29 mouse cellular contexts compared by ENCODE assay signal in the genomic region with DNA sequence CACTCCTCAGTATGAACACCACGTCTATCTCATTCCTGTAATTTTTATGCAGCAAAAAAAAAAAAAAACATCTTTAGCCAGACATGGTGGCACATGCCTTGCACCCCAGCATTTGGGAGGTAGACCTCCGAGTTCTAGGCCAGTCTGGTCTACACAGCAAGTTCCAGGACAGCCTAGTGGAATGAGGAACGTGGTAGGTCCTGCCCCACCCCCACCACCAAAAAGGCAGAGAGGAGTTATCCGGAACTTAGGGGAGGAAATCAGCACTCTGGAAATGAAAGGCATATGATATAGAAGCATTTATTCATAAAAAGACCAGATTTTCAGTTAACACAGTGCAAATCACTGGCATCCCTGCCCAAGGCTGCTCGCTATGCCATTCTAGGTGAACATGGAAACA. TPM values are rescaled to one million over a fixed set of nuclear protein-coding genes. Genes with fewer than 3 reads are reported as not detected.
DNase-seq lines count a peak whose midpoint lies in the region; ATAC-seq and TF ChIP-seq lines count a peak whose summit lies in the region.
"Had no signal": no experiment of that assay in that cellular context is flagged by ENCODE, and none has a peak within 500 bp of the region (broad histone marks: within the 10 kb centered on the region; RNA-seq: fewer than 3 reads in every experiment).

No protein-coding gene starts in this region.

- no peak overlapping the region for H3K9ac ChIP-seq in liver, embryonic 13.5 days
- H3K9ac ChIP-seq: embryonic facial prominence, embryonic 13.5 days; forebrain, postnatal 0 days; hindbrain, embryonic 13.5 days; limb, embryonic 12.5 days; liver, embryonic 14.5 days; lung, embryonic 15.5 days; stomach, embryonic 15.5 days had no signal

- no peak for ATAC-seq in liver, embryonic 13.5 days (ENCODE audit: low read depth)
- ATAC-seq in granulocyte monocyte progenitor cell, adult 5-6 weeks (replicated peaks; ENCODE audit: poor library complexity, severe bottlenecking) = peak; percentile 40
- ATAC-seq: CD4-positive, CD25-positive, alpha-beta regulatory T cell, adult 4 months; forebrain, postnatal 0 days; intestine, embryonic 16.5 days had no signal

- peaks cover 16% of the 10 kb centered on the region for H3K36me3 ChIP-seq in liver, embryonic 13.5 days
- H3K36me3 ChIP-seq in megakaryocyte, embryonic 14.5 days (replicated peaks; ENCODE audit: low read length) = peaks cover 83% of the 10 kb centered on the region
- no peaks in the 10 kb centered on the region for H3K36me3 ChIP-seq in kidney, adult 2 months (ENCODE audit: control insufficient read depth, insufficient read depth, low read length)
- H3K36me3 ChIP-seq: forebrain, embryonic 10.5 days; limb, embryonic 12.5 days; lung, embryonic 15.5 days; midbrain, embryonic 10.5 days; stomach, embryonic 15.5 days had no signal

- peaks cover 45% of the 10 kb centered on the region for H3K4me1 ChIP-seq in liver, embryonic 13.5 days (replicated peaks)
- peaks cover 12% of the 10 kb centered on the region for H3K4me1 ChIP-seq in bone marrow, adult 2 months (ENCODE audit: control insufficient read depth, insufficient read depth, low read length)
- peaks cover 90% of the 10 kb centered on the region for H3K4me1 ChIP-seq in megakaryocyte, embryonic 14.5 days
- H3K4me1 ChIP-seq in kidney, adult 2 months (ENCODE audit: control insufficient read depth, insufficient read depth, low read length) = no peaks in the 10 kb centered on the region
- H3K4me1 ChIP-seq: lung, embryonic 15.5 days; stomach, embryonic 15.5 days had no signal

- H3K27me3 ChIP-seq in liver, embryonic 13.5 days = no peaks in the 10 kb centered on the region
- no peaks in the 10 kb centered on the region for H3K27me3 ChIP-seq in megakaryocyte, embryonic 14.5 days (replicated peaks)
- H3K27me3 ChIP-seq in kidney, adult 2 months (replicated peaks; ENCODE audit: control insufficient read depth, insufficient read depth, low read length) = no peaks in the 10 kb centered on the region
- H3K27me3 ChIP-seq: embryonic facial prominence, embryonic 13.5 days; hindbrain, embryonic 13.5 days; limb, embryonic 12.5 days; lung, embryonic 15.5 days; stomach, embryonic 15.5 days had no signal

- H3K4me3 ChIP-seq in liver, embryonic 13.5 days (replicated peaks) = no peak overlapping the region
- H3K4me3 ChIP-seq in bone marrow, adult 2 months (replicated peaks; ENCODE audit: control insufficient read depth, low read depth, low read length) = no peak overlapping the region
- H3K4me3 ChIP-seq in megakaryocyte, embryonic 14.5 days (replicated peaks) = peak overlapping the region; percentile 73
- no peak overlapping the region for H3K4me3 ChIP-seq in kidney, adult 2 months (ENCODE audit: insufficient read depth, low read depth, low read length)
- H3K4me3 ChIP-seq: embryonic facial prominence, embryonic 13.5 days; forebrain, embryonic 10.5 days; hindbrain, embryonic 13.5 days; left cerebral cortex, adult 2 months; limb, embryonic 12.5 days; lung, embryonic 15.5 days; midbrain, embryonic 10.5 days; stomach, embryonic 15.5 days had no signal

- WGBS in liver, embryonic 13.5 days (ENCODE audit: insufficient replicate concordance) = 50% methylated on average over 5 of the region's 5 CpGs
- WGBS in bone marrow, adult 2 months = 24% methylated on average over 5 of the region's 5 CpGs
- 75% methylated on average over 5 of the region's 5 CpGs for whole genome bisulfite sequencing in kidney, adult 2 months

- no peak for TF ChIP-seq CTCF in bone marrow, adult 2 months (IDR thresholded peaks at IDR 0.05; ENCODE audit: control insufficient read depth, insufficient read depth, low read length)
- no peak for TF ChIP-seq CTCF in kidney, adult 2 months (conservative IDR thresholded peaks at IDR 0.05; ENCODE audit: insufficient read depth, insufficient read length, low read depth, low read length)

- no peak for DNase-seq in liver, embryonic 13.5 days
- DNase-seq in liver (no peak), adipocyte (ENCODE audit: low spot score) (no peak)
- no peak for DNase-seq in kidney, adult 2 months
- no peak for DNase-seq in retina, postnatal 1 day
- DNase-seq: adrenal gland, adult 2 months; adrenal gland, postnatal 36 days; cerebellum, adult 11 months; cerebellum, adult 9-11 months; forebrain, postnatal 0 days; heart, postnatal 4 days; kidney, adult 9 months; kidney, postnatal 10 days; right cerebral cortex, postnatal 14 days; thymus, postnatal 4 days had no signal

- 0 out of 2 replicates have a peak overlapping the region, but pooled peaks have one; percentile 0 for H3K27ac ChIP-seq in liver, embryonic 13.5 days
- peak overlapping the region; percentile 50; the same call in 1 of the 2 replicates for H3K27ac ChIP-seq in bone marrow, adult 2 months (ENCODE audit: control insufficient read depth, insufficient read depth, low read depth, low read length, poor library complexity)
- H3K27ac ChIP-seq in kidney, adult 2 months (ENCODE audit: insufficient read depth, low read depth, low read length) = no peak overlapping the region
- H3K27ac ChIP-seq: hindbrain, embryonic 13.5 days; left cerebral cortex, adult 2 months; limb, embryonic 12.5 days; lung, embryonic 15.5 days; midbrain, embryonic 10.5 days; stomach, embryonic 15.5 days had no signal

- H3K9me3 ChIP-seq in liver, embryonic 13.5 days (replicated peaks) = no peaks in the 10 kb centered on the region
- no peaks in the 10 kb centered on the region for H3K9me3 ChIP-seq in megakaryocyte, embryonic 14.5 days
- H3K9me3 ChIP-seq: lung, embryonic 15.5 days; stomach, embryonic 15.5 days had no signal

- no peak overlapping the region for H3K4me2 ChIP-seq in liver, embryonic 13.5 days
- H3K4me2 ChIP-seq: embryonic facial prominence, embryonic 13.5 days; hindbrain, embryonic 13.5 days; limb, embryonic 12.5 days; lung, embryonic 15.5 days; stomach, embryonic 15.5 days had no signal

- TF ChIP-seq POLR2A in bone marrow, adult 2 months (IDR thresholded peaks at IDR 0.05; ENCODE audit: borderline replicate concordance, control insufficient read depth, low read depth, low read length) = no peak
- TF ChIP-seq POLR2A in kidney, adult 2 months (IDR thresholded peaks at IDR 0.05; ENCODE audit: low read depth, low read length) = no peak

RNA-seq across cellular contexts. Expression of a gene that starts 52.4 kb away (rescaled TPM):
- 79.3 and 94.6 TPM in 2 replicates for polyA plus RNA-seq in liver, embryonic 13.5 days (2015; fragmentation: Nextera tagmentation; extraction: Ambion mirVana)
- 97.6 and 124 TPM in 2 replicates for polyA plus RNA-seq in bone marrow, adult 2 months (2011; ENCODE audit: insufficient read depth, insufficient read length, low replicate concordance, missing spikeins)
- total RNA-seq in granulocyte monocyte progenitor cell, adult 5-6 weeks (2014; fragmentation: Nextera tagmentation) = 66.3 and 67.0 TPM in 2 replicates
- total RNA-seq in granulocyte monocyte progenitor cell, adult 5-6 weeks (2017) = 94.8 and 95.1 TPM in 2 replicates
- 110 and 158 TPM in 2 replicates for polyA plus RNA-seq in megakaryocyte, embryonic 14.5 days (2012; ENCODE audit: insufficient read depth, low replicate concordance)
- polyA plus RNA-seq in kidney, adult 2 months (2012; rRNA removed) = 9.0 and 12.8 TPM in 2 replicates

RNA-seq across cellular contexts. Expression of a gene that starts 58.4 kb away (rescaled TPM):
- polyA plus RNA-seq in liver, embryonic 13.5 days (2015; fragmentation: Nextera tagmentation; extraction: Ambion mirVana) = 33.3 and 38.7 TPM in 2 replicates
- polyA plus RNA-seq in bone marrow, adult 2 months (2011; ENCODE audit: insufficient read depth, insufficient read length, low replicate concordance, missing spikeins) = 26.3 and 40.0 TPM in 2 replicates
- total RNA-seq in granulocyte monocyte progenitor cell, adult 5-6 weeks (2014; fragmentation: Nextera tagmentation) = 39.9 and 43.5 TPM in 2 replicates
- 40.6 and 53.1 TPM in 2 replicates for total RNA-seq in granulocyte monocyte progenitor cell, adult 5-6 weeks (2017)
- polyA plus RNA-seq in megakaryocyte, embryonic 14.5 days (2012; ENCODE audit: insufficient read depth, low replicate concordance) = 0.52 and 2.0 TPM in 2 replicates
- polyA plus RNA-seq in kidney, adult 2 months (2012; rRNA removed) = 67.5 and 68.2 TPM in 2 replicates
